Mouse (Mus musculus): ENCODE data around the gene Ntn5. TPM values are rescaled to one million over a fixed set of nuclear protein-coding genes. Genes with fewer than 3 reads are reported as not detected.

Ntn5 gene
- polyA plus RNA-seq, 1 experiment from 2014 or later, result 0.73 TPM

GRCm38 (mm10) chr7:45665303-45666138 lies 18.3 kb upstream of the Ntn5 start:
- Histone ChIP-seq H3K27me3 (replicated peaks) (no peaks in the 10 kb centered on the region; the same call in 1 of the 2 replicates), H3K36me3 (no peaks in the 10 kb centered on the region), H3K27ac (0 out of 2 replicates have a peak overlapping the region, but pooled peaks have one; percentile 11), H3K9me3 (no peaks in the 10 kb centered on the region), H3K4me1 (replicated peaks) (peaks cover 23% of the 10 kb centered on the region), H3K4me2 (replicated peaks) (peak overlapping the region; percentile 33), H3K4me3 (replicated peaks) (peak overlapping the region; percentile 18), H3K9ac (peak overlapping the region; percentile 23; the same call in 1 of the 2 replicates)
- ATAC-seq, result peak; percentile 49; the same call in 1 of the 2 replicates
- WGBS, result 39% methylated on average over 13 of the region's 13 CpGs

GRCm38 (mm10) chr7:45666161-45666560 lies 17.7 kb upstream of the Ntn5 start, which contains the start of gene Fut2:
Fut2 (minus strand) TSS chr7:45666394.
- Histone ChIP-seq H3K4me2 (replicated peaks) (peak within 1 kb of the TSS; percentile 33), H3K9ac (peak within 1 kb of the TSS; percentile 23; the same call in 1 of the 2 replicates), H3K4me3 (replicated peaks) (peak within 1 kb of the TSS; percentile 18), H3K27ac (0 out of 2 replicates have a peak within 1 kb of the TSS, but pooled peaks have one; percentile 11), H3K27me3 (replicated peaks) (no peaks in the 10 kb centered on the region; the same call in 1 of the 2 replicates), H3K36me3 (no peaks in the 10 kb centered on the region), H3K4me1 (replicated peaks) (peaks cover 23% of the 10 kb centered on the region), H3K9me3 (no peaks in the 10 kb centered on the region)
- WGBS, result 67% methylated on average over 7 of the region's 7 CpGs
- ATAC-seq, result peak; percentile 59; the same call in 1 of the 2 replicates

- no peak overlapping the region for H3K9ac ChIP-seq
- 78% methylated on average over 14 of the region's 14 CpGs for WGBS
- no peak overlapping the region for H3K4me2 ChIP-seq (replicated peaks)
These were observed 16.1 kb upstream of the Ntn5 start for GRCm38 (mm10) chr7:45667761-45668160.

GRCm38 (mm10) chr7:45668921-45669320 lies 14.9 kb upstream of the Ntn5 start:
- 97% methylated on average over 9 of the region's 9 CpGs for WGBS
- no peak overlapping the region for H3K9ac ChIP-seq
- peaks cover 21% of the 10 kb centered on the region for H3K4me1 ChIP-seq (replicated peaks)
- ATAC-seq, result no peak
- H3K27ac ChIP-seq, result no peak overlapping the region
- H3K36me3 ChIP-seq, result no peaks in the 10 kb centered on the region
- no peaks in the 10 kb centered on the region; the same call in 1 of the 2 replicates for H3K27me3 ChIP-seq (replicated peaks)
- H3K9me3 ChIP-seq, result no peaks in the 10 kb centered on the region
- no peak overlapping the region for H3K4me2 ChIP-seq (replicated peaks)
- no peak overlapping the region for H3K4me3 ChIP-seq (replicated peaks)

More at GRCm38 (mm10) chr7:45667761-45668160, 16.1 kb upstream of the Ntn5 start:
- H3K36me3 ChIP-seq, result no peaks in the 10 kb centered on the region
- no peaks in the 10 kb centered on the region; the same call in 1 of the 2 replicates for H3K27me3 ChIP-seq (replicated peaks)
- no peaks in the 10 kb centered on the region for H3K9me3 ChIP-seq
- no peak overlapping the region for H3K4me3 ChIP-seq (replicated peaks)
- H3K4me1 ChIP-seq (replicated peaks), result peaks cover 23% of the 10 kb centered on the region
- ATAC-seq, result no peak
- H3K27ac ChIP-seq, result no peak overlapping the region

GRCm38 (mm10) chr7:45677627-45678295 lies 6.1 kb upstream of the Ntn5 start:
- Histone ChIP-seq H3K27ac (peak overlapping the region; percentile 18; the same call in 1 of the 2 replicates), H3K4me3 (replicated peaks) (no peak overlapping the region), H3K4me1 (replicated peaks) (peaks cover 21% of the 10 kb centered on the region; the same call in 1 of the 2 replicates), H3K9me3 (no peaks in the 10 kb centered on the region), H3K27me3 (replicated peaks) (no peaks in the 10 kb centered on the region), H3K9ac (no peak overlapping the region), H3K36me3 (no peaks in the 10 kb centered on the region), H3K4me2 (replicated peaks) (no peak overlapping the region)
- ATAC-seq, result peak; percentile 35
- 56% methylated on average over 7 of the region's 7 CpGs for WGBS

- no peak for ATAC-seq
- peak overlapping the region; percentile 18; the same call in 1 of the 2 replicates for H3K27ac ChIP-seq
- WGBS, result 88% methylated on average over 14 of the region's 14 CpGs
- H3K9ac ChIP-seq, result no peak overlapping the region
- no peak overlapping the region for H3K4me3 ChIP-seq (replicated peaks)
- H3K36me3 ChIP-seq, result no peaks in the 10 kb centered on the region
- H3K4me1 ChIP-seq (replicated peaks), result peaks cover 21% of the 10 kb centered on the region; the same call in 1 of the 2 replicates
- H3K27me3 ChIP-seq (replicated peaks), result no peaks in the 10 kb centered on the region
- H3K9me3 ChIP-seq, result no peaks in the 10 kb centered on the region
- H3K4me2 ChIP-seq (replicated peaks), result no peak overlapping the region
These were observed 5.3 kb upstream of the Ntn5 start for GRCm38 (mm10) chr7:45678513-45678912.

- Histone ChIP-seq H3K4me3 (replicated peaks) (no peak overlapping the region), H3K27me3 (replicated peaks) (no peaks in the 10 kb centered on the region), H3K9me3 (no peaks in the 10 kb centered on the region), H3K9ac (no peak overlapping the region), H3K4me1 (replicated peaks) (peaks cover 25% of the 10 kb centered on the region; the same call in 1 of the 2 replicates), H3K4me2 (replicated peaks) (no peak overlapping the region), H3K27ac (no peak overlapping the region), H3K36me3 (no peaks in the 10 kb centered on the region)
- no peak for ATAC-seq
- 59% methylated on average over 14 of the region's 14 CpGs for WGBS
These were observed 3.7 kb upstream of the Ntn5 start for GRCm38 (mm10) chr7:45679966-45680621.

- no peak for ATAC-seq
- peaks cover 36% of the 10 kb centered on the region for H3K4me1 ChIP-seq (replicated peaks)
- no peak overlapping the region for H3K4me2 ChIP-seq (replicated peaks)
- no peaks in the 10 kb centered on the region for H3K9me3 ChIP-seq
- no peaks in the 10 kb centered on the region for H3K27me3 ChIP-seq (replicated peaks)
- no peak overlapping the region for H3K4me3 ChIP-seq (replicated peaks)
- no peak overlapping the region for H3K9ac ChIP-seq
- no peak overlapping the region for H3K27ac ChIP-seq
- 68% methylated on average over 8 of the region's 8 CpGs for WGBS
- no peaks in the 10 kb centered on the region for H3K36me3 ChIP-seq
These were observed 2.6 kb upstream of the Ntn5 start for GRCm38 (mm10) chr7:45681046-45681736.

- no peak overlapping the region for H3K4me3 ChIP-seq (replicated peaks)
These were observed 1.4 kb upstream of the Ntn5 start for GRCm38 (mm10) chr7:45682144-45683126.

GRCm38 (mm10) chr7:45685811-45686210 lies 2.0 kb downstream of the Ntn5 start:
- ATAC-seq, result no peak
- Histone ChIP-seq H3K27ac (peak overlapping the region; percentile 27; the same call in 1 of the 2 replicates), H3K9ac (peak overlapping the region; percentile 34; the same call in 1 of the 2 replicates), H3K9me3 (no peaks in the 10 kb centered on the region), H3K4me2 (replicated peaks) (peak overlapping the region; percentile 6; the same call in 1 of the 2 replicates), H3K4me3 (replicated peaks) (no peak overlapping the region), H3K27me3 (replicated peaks) (no peaks in the 10 kb centered on the region; the same call in 1 of the 2 replicates), H3K36me3 (no peaks in the 10 kb centered on the region), H3K4me1 (replicated peaks) (peaks cover 30% of the 10 kb centered on the region)
- 33% methylated on average over 10 of the region's 10 CpGs for WGBS

More at GRCm38 (mm10) chr7:45682144-45683126, 1.4 kb upstream of the Ntn5 start:
- WGBS, result 28% methylated on average over 14 of the region's 14 CpGs
- ATAC-seq, result peak; percentile 57
- Histone ChIP-seq H3K36me3 (no peaks in the 10 kb centered on the region), H3K9me3 (no peaks in the 10 kb centered on the region), H3K4me2 (replicated peaks) (peak overlapping the region; percentile 49), H3K4me1 (replicated peaks) (peaks cover 41% of the 10 kb centered on the region), H3K9ac (peak overlapping the region; percentile 36; the same call in 1 of the 2 replicates), H3K27me3 (replicated peaks) (no peaks in the 10 kb centered on the region), H3K27ac (peak overlapping the region; percentile 34; the same call in 1 of the 2 replicates)

Measured in intestine, embryonic 15.5 days (tissue).